14 mouse cellular contexts compared by ENCODE assay signal in the genomic region with DNA sequence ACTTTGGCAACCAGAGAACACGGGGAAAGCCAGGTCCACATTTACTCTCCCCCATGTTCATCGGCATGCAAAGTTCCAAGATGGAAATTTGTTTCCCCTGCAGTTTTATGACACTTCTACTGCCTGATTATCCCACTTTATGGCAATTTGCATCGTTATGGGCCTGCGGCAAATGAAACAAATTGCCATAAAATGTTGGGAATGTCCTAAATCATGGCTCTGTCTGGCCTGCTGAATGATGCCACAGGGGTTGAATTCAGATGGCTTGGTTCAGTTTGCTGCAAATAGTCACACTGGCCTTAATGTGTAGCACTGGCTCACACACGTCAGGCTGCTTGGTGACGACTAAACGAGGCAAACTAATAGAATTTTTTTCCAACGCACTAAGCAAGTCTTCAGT.
"Had no signal": no experiment of that assay in that cellular context is flagged by ENCODE, and none has a peak within 500 bp of the region (broad histone marks: within the 10 kb centered on the region; RNA-seq: fewer than 3 reads in every experiment).

No protein-coding gene starts in this region.

- DNase-seq: kidney, adult 2 months; kidney, postnatal 25 days; layer of hippocampus, adult 9-11 months; left cerebral cortex, postnatal 4 days; liver, embryonic 13.5 days; lung, adult 2 months; lung, postnatal 14 days; lung, postnatal 4 days; thymus, adult 18-20 months; thymus, postnatal 36 days had no signal

- H3K27ac ChIP-seq: kidney, postnatal 0 days; layer of hippocampus, adult 2 months; liver, embryonic 13.5 days; midbrain, embryonic 12.5 days had no signal

- H3K9ac ChIP-seq: liver, embryonic 13.5 days; midbrain, embryonic 12.5 days had no signal

- H3K4me1 ChIP-seq: liver, embryonic 13.5 days; midbrain, embryonic 12.5 days had no signal

- H3K4me3 ChIP-seq: layer of hippocampus, adult 2 months; liver, embryonic 13.5 days; midbrain, embryonic 12.5 days had no signal

- H3K4me2 ChIP-seq: liver, embryonic 13.5 days; midbrain, embryonic 12.5 days had no signal

- ATAC-seq: intestine, postnatal 0 days had no signal

- H3K36me3 ChIP-seq: liver, embryonic 13.5 days; midbrain, embryonic 12.5 days had no signal

- H3K27me3 ChIP-seq: liver, embryonic 13.5 days; midbrain, embryonic 12.5 days had no signal

- H3K9me3 ChIP-seq: liver, embryonic 13.5 days; midbrain, embryonic 12.5 days had no signal
